Mouse (Mus musculus) forebrain, embryonic 15.5 days (tissue): Measurements from ENCODE around the gene Lrrc28. TPM values are rescaled to one million over a fixed set of nuclear protein-coding genes. Genes with fewer than 3 reads are reported as not detected.
"Not testable (repeated sequence)": the region's sequence is repeated elsewhere in the genome, so short reads cannot be mapped to it uniquely, and the experiment has no call there.

Experiments used
- ATAC-seq: fragments of 200-750 bp; cut with Nextera tagmentation; replicated peaks from 2 replicates; pipeline ENCODE4 v1.8.0; 2017; ENCODE audit warnings: mild to moderate bottlenecking, moderate TSS enrichment, moderate library complexity
- H3K27ac ChIP-seq: fragments of 300-500 bp; sonication (generic); replicated peaks from 2 replicates; pipeline ENCODE4 v1.5.1; 2015; ENCODE audit warnings: mild to moderate bottlenecking, inconsistent platforms
- H3K27me3 ChIP-seq: fragments of 300-500 bp; sonication (generic); 2 replicates; pipeline ENCODE4 v1.6.1; 2015; ENCODE audit warnings: inconsistent platforms
- H3K36me3 ChIP-seq: fragments of 300-500 bp; sonication (generic); 2 replicates; pipeline ENCODE4 v1.6.1; 2015; ENCODE audit warnings: mild to moderate bottlenecking, inconsistent platforms
- H3K4me1 ChIP-seq: fragments of 300-500 bp; sonication (generic); 2 replicates; pipeline ENCODE4 v1.6.1; 2015; ENCODE audit warnings: inconsistent platforms
- H3K4me2 ChIP-seq: fragments of 300-500 bp; sonication (generic); replicated peaks from 2 replicates; pipeline ENCODE4 v1.6.1; 2015; ENCODE audit warnings: mild to moderate bottlenecking, inconsistent platforms
- H3K4me3 ChIP-seq: fragments of 300-500 bp; sonication (generic); 2 replicates; pipeline ENCODE4 v1.5.1; 2015; ENCODE audit warnings: mild to moderate bottlenecking, inconsistent platforms
- H3K9ac ChIP-seq: fragments of 300-500 bp; sonication (generic); replicated peaks from 2 replicates; pipeline ENCODE4 v1.6.1; 2015; ENCODE audit warnings: mild to moderate bottlenecking, inconsistent platforms
- H3K9me3 ChIP-seq: fragments of 300-500 bp; sonication (generic); 2 replicates; pipeline ENCODE4 v1.6.1; 2016; ENCODE audit warnings: inconsistent platforms
- WGBS: fragments of 180-500 bp; shearing (Covaris S2); methylation state at CpG from one replicate; pipeline ENCODE4 v1.1.7; 2015; ENCODE audit warnings: mixed read lengths; 5-methylcytosine and 5-hydroxymethylcytosine counted together
- polyA plus RNA-seq: library from polyadenylated mRNA; unstranded; fragments of >200 nt; fragmentation: Nextera tagmentation; extraction: Ambion mirVana; gene quantifications from 2 replicates; pipeline ENCODE4 v1.2.1, GENCODE M21; 2015

The Lrrc28 gene
- polyA plus RNA-seq, 1 experiment from 2014 or later, result 31.0 TPM

DNA sequence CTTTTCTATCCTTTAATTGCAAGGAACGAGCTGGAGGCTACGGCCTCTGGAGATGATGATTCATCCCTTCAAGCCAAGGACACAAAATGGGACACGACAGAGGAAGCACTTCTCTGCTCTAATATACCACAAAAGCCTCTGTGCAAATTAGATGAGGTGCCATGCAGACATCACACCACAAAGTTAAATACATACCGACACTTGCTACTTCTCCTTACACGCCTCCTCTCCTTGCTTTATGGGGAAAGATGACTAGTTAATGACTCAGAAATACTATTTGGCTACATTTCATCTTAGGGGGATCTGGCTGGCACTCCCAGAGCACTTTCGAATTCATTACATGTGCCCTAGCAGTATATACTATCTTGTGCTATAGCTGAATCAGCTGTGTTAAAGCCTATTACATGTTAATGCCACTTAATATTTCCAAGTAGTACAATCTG is 96.4 kb downstream of the Lrrc28 start:
- Histone ChIP-seq H3K4me2 (no peak overlapping the region), H3K9ac (no peak overlapping the region), H3K4me1 (peaks cover 11% of the 10 kb centered on the region), H3K27me3 (no peaks in the 10 kb centered on the region), H3K36me3 (no peaks in the 10 kb centered on the region), H3K4me3 (no peak overlapping the region), H3K27ac (no peak overlapping the region; the same call in 1 of the 2 replicates), H3K9me3 (no peaks in the 10 kb centered on the region)
- WGBS, result 52% methylated on average over 6 of the region's 6 CpGs
- ATAC-seq, result peak; percentile 17

DNA sequence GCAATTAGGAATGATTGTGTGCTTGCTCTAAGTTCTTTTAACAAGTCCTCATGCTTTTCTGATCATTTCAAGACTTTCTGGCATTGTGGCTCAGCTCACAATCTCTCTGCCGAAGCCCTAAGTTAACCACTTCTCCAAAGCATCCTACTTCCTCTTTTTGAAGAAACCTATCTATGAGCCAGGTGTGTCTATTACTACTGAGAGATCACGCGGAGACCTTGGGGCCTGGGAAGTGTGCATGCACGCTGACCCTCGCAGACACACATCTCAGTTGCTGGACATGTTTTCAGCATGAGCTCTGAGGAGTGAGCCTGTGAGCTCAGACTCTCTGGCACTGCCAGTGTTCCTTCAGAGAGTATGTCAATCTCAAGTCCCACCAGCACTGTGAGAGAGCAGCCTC is 98.8 kb downstream of the Lrrc28 start:
- Histone ChIP-seq H3K4me1 (peaks cover 11% of the 10 kb centered on the region), H3K36me3 (no peaks in the 10 kb centered on the region), H3K27me3 (no peaks in the 10 kb centered on the region), H3K4me2 (no peak overlapping the region), H3K9ac (no peak overlapping the region), H3K27ac (no peak overlapping the region), H3K9me3 (no peaks in the 10 kb centered on the region), H3K4me3 (no peak overlapping the region)
- ATAC-seq, result no peak
- WGBS, result 89% methylated on average over 5 of the region's 5 CpGs

DNA sequence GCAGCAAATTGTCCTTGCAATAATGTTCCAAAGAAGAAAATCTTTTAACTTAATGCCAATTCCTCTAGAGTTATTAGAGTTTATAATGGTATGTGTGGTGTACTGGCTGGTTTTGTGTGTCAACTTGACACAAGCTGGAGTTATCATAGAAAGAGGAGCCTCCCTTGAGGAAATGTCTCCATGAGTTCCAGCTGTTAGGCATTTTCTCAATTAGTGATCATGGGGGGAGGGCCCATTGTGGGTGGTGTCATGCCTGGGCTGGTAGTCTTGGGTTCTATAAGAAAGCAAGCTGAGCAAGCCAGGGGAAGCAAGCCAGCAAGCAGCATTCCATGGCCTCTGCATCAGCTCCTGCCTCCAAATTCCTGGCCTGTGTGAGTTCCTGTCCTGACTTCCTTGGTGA is 100.5 kb downstream of the Lrrc28 start:
- H3K9me3 ChIP-seq, result no peaks in the 10 kb centered on the region
- H3K4me1 ChIP-seq, result peaks cover 11% of the 10 kb centered on the region
- H3K4me2 ChIP-seq, result no peak overlapping the region
- H3K4me3 ChIP-seq, result no peak overlapping the region
- no peak overlapping the region for H3K9ac ChIP-seq
- H3K27me3 ChIP-seq, result no peaks in the 10 kb centered on the region
- H3K36me3 ChIP-seq, result no peaks in the 10 kb centered on the region
- no peak for ATAC-seq
- H3K27ac ChIP-seq, result no peak overlapping the region

DNA sequence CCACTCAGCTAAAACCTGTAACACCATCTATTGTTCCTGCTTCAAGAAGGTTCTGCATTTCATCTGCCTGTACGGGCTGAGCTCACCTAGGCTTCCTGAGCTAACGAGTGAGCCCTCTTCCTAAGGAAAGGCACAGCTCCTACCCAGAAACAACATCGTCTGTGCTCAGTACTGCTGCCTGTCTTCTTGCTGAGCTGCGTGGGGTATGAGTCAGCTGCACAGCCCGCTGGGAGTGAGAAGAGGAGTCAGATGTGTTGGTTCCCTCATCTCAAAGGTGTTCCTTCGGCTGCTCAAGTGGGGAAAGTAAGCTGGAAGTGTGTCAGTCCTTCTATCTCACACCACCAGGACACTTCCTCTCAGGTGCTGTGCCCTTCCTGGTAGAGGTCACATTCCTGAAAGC is 101.4 kb downstream of the Lrrc28 start:
- Histone ChIP-seq H3K9ac (no peak overlapping the region), H3K27me3 (no peaks in the 10 kb centered on the region), H3K27ac (no peak overlapping the region), H3K9me3 (no peaks in the 10 kb centered on the region), H3K4me2 (no peak overlapping the region), H3K4me1 (peaks cover 2% of the 10 kb centered on the region; the same call in 1 of the 2 replicates), H3K4me3 (no peak overlapping the region), H3K36me3 (no peaks in the 10 kb centered on the region)
- no peak for ATAC-seq
- WGBS, result 54% methylated on average over 6 of the region's 6 CpGs

DNA sequence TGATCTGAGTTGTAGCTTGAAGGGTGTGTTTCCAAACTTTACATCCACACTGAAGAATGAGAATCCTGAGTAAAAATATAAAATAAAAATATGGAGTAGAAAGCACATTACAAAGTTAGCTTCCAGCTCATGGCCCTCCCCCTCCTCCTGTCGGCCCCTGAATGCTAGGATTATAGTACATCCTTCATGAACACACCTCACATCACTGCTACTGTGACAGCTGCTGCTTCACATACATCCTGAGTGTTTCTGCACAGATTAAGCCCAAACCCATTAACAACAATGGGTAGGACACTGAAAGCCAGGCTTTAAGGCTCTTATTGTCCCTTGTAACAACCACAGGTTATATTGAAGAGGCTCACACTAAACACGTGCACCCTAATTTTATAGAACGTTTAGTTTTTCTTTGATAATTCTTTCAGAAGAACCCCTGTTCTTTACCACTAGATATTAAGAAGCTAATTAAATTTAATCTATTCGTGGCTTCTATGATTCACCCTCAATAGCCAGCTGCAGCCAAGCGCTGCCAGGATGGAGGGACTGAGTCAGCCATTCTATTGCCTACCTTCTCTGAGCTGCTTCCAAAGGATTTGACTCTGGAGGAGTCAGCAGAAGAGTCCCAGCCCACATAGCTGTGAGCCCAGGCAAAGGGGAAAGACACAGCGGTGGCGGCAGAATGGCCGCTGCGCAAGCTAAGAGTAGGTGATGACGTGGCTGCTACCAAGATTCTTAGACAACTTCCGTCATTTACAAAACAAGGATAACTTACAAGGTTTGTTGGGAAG is 108.3 kb downstream of the Lrrc28 start:
- 76% methylated on average over 11 of the region's 11 CpGs for WGBS
- no peak for ATAC-seq
- no peak overlapping the region for H3K4me3 ChIP-seq
- H3K9me3 ChIP-seq, result no peaks in the 10 kb centered on the region
- H3K36me3 ChIP-seq, result no peaks in the 10 kb centered on the region
- no peak overlapping the region for H3K27ac ChIP-seq
- 0 out of 2 replicates have a peak, but pooled peaks cover 2% of the 10 kb centered on the region for H3K4me1 ChIP-seq
- H3K4me2 ChIP-seq, result no peak overlapping the region
- no peak overlapping the region for H3K9ac ChIP-seq
- no peaks in the 10 kb centered on the region for H3K27me3 ChIP-seq

DNA sequence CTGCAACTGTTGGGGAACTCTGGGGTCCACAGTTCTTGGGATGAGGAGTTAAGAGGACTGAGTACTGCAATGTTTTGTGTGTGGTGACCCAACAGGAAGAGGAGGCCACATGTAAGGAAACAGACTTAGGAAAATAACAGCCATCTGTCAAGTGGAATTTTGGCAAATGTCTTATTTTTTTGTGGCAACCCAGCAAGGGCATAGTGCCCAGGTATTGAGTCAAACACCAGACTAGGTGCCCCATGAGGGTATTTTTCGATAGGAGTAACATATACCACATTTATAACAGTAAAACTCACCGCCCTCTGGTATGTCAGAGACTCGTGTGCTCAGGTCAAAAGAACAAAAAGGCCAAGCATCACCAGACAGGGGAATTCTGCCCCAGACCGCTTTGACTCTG is 109.1 kb downstream of the Lrrc28 start:
- H3K9me3 ChIP-seq, result no peaks in the 10 kb centered on the region
- no peak for ATAC-seq
- 84% methylated on average over 4 of the region's 4 CpGs for WGBS
- no peaks in the 10 kb centered on the region for H3K27me3 ChIP-seq
- H3K4me3 ChIP-seq, result no peak overlapping the region
- no peak overlapping the region for H3K9ac ChIP-seq
- 0 out of 2 replicates have a peak, but pooled peaks cover 2% of the 10 kb centered on the region for H3K4me1 ChIP-seq
- no peak overlapping the region for H3K27ac ChIP-seq
- H3K36me3 ChIP-seq, result no peaks in the 10 kb centered on the region
- no peak overlapping the region for H3K4me2 ChIP-seq

DNA sequence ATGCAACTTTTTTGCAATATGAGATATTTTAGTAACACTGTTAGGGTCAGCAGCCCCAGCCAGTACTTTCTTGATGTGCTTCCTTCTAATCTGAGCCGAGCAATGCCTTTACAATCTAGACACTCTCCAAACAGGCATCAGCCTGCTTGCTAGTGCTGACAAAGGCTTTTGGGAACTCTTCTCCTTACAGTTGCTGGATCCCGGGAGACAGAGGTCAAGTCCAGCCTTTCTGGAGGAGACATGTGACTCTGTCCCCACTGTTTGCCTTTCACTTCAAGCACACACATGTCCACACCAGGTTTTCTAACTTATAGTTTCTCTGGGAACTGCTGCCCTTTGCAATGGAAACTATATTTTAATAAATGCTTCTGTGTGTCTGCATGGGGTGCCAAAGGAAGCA is 114.1 kb downstream of the Lrrc28 start:
- Histone ChIP-seq H3K4me1 (peaks cover 20% of the 10 kb centered on the region), H3K36me3 (no peaks in the 10 kb centered on the region), H3K9ac (no peak overlapping the region), H3K4me3 (no peak overlapping the region), H3K9me3 (no peaks in the 10 kb centered on the region), H3K27me3 (no peaks in the 10 kb centered on the region), H3K27ac (no peak overlapping the region), H3K4me2 (no peak overlapping the region)
- ATAC-seq, result no peak
- WGBS, result 65% methylated on average over 2 of the region's 2 CpGs

DNA sequence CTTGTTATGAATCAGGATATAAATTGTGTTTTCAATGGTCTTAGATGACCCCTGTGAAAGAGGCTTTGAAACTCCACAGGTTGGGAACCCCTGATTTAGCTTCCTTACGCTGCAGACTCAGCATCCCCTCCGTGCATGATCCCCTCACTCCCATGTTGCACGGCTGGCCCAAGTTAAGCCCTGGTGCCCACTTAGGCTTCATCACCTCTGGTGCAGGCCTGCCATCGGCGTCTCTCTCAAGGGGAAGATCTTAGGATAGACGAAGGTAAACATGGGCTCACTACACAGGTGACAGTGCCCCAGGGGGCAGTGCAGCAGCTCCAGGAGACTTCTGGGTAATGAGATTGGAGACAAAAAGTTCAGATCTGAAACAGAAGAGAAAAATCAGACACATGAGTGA is 115.7 kb downstream of the Lrrc28 start:
- Histone ChIP-seq H3K4me2 (no peak overlapping the region), H3K4me1 (peaks cover 20% of the 10 kb centered on the region), H3K27ac (0 out of 2 replicates have a peak overlapping the region, but pooled peaks have one; percentile 71), H3K4me3 (no peak overlapping the region), H3K9me3 (no peaks in the 10 kb centered on the region), H3K27me3 (no peaks in the 10 kb centered on the region), H3K9ac (no peak overlapping the region), H3K36me3 (no peaks in the 10 kb centered on the region)
- no peak for ATAC-seq
- 83% methylated on average over 6 of the region's 6 CpGs for WGBS

DNA sequence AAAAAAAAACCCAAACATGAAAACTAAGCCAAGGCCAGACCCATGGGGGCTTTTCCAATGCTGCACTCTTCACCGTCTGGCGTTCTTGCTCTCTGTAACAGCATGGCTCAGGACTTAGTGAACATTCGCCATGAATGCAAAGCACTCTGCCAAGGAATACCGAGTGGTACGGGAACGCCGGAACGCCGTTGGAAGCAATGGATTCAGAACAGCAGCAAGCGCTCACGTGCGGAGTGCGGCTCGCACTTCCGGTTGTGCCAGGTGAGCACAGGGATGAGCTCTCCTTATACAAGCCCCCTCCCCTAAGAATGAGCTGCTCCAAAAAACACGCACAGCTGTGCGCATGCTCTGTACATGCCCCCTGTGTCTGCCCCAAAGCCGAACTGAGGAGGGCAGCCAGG is 116.2 kb downstream of the Lrrc28 start:
- peak overlapping the region; percentile 71 for H3K27ac ChIP-seq
- peak; percentile 61 for ATAC-seq
- H3K27me3 ChIP-seq, result no peaks in the 10 kb centered on the region
- peaks cover 22% of the 10 kb centered on the region for H3K4me1 ChIP-seq
- H3K4me3 ChIP-seq, result no peak overlapping the region
- H3K9ac ChIP-seq, result no peak overlapping the region
- H3K9me3 ChIP-seq, result no peaks in the 10 kb centered on the region
- H3K4me2 ChIP-seq, result no peak overlapping the region
- no peaks in the 10 kb centered on the region for H3K36me3 ChIP-seq
- WGBS, result 69% methylated on average over 18 of the region's 18 CpGs

DNA sequence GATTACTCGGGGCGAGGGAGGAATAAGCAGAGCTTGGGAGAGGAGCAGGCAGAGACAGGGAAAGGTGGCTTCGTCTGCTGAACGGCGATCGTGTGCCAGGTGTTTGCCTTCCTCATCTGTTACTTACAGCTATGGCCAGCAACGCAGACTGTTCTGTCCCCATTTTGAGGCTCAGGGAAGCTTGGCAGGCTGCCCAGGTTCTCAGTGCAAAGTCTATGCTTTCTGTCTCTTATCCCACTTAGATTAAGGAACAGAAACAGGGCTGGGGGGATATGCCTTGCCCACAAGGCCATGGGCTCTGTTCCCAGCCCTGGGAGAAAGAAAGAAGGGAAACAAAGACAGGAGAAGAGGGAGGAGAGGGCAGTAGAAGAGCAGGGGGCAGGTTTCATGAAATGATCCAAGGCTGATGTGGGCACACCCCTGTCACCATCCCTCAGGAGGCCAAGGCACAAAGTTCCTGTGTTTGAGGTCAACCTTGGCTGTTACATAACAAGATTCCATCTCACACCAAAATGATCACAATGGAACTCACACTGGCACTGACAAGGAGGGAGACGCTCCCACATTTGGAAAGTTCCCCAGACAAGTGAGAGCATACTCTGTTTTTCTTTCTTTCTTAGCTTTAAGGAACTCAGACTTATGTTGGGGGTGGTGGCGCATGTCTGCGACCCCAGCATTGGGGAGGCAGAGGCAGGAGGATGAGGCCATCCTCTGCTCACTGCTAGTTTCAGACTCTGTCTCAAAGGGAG is 116.8 kb downstream of the Lrrc28 start:
- peaks cover 25% of the 10 kb centered on the region for H3K4me1 ChIP-seq
- H3K27me3 ChIP-seq, result no peaks in the 10 kb centered on the region
- no peak overlapping the region for H3K4me3 ChIP-seq
- 38% methylated on average over 10 of the region's 10 CpGs for WGBS
- no peak overlapping the region for H3K9ac ChIP-seq
- H3K4me2 ChIP-seq, result no peak overlapping the region
- no peaks in the 10 kb centered on the region for H3K9me3 ChIP-seq
- H3K36me3 ChIP-seq, result no peaks in the 10 kb centered on the region
- peak overlapping the region; percentile 71 for H3K27ac ChIP-seq
- peak; percentile 86 for ATAC-seq

DNA sequence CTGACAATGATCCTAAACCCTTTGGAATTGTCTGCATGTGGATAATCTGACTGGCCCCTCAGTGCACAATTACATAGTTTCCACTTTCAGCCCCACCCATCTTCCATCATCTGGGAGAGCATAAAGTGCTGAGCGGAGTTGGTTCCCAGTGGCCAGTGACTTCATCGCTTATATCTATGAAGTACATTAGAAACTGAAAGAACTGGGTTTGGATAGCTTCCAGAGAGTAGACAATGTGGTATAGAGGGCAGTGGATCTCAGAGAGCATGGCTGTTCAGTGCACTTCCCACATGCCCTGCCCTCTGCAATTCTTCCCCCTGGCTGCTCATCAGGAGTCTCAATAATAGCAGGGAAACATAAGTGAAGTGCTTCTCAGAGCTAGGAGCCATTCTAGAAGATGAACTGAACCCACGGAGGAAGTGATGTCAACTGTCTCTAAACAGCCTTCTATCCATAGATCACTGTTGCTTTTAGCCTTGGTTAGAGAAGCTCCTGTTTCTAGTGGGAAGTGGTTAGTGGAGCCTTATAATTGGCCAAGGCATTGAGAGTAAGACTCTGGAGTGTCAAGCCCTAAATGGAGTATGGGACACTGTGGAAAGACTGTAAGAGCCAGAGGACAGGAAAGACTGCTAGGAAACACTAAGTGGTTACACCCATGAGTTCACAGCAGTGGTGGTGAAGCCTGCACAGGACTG is 119.0 kb downstream of the Lrrc28 start:
- H3K9ac ChIP-seq, result no peak overlapping the region
- H3K4me2 ChIP-seq, result no peak overlapping the region
- H3K9me3 ChIP-seq, result no peaks in the 10 kb centered on the region
- ATAC-seq, result no peak
- H3K27me3 ChIP-seq, result no peaks in the 10 kb centered on the region
- WGBS, result 93% methylated on average over 3 of the region's 3 CpGs
- no peaks in the 10 kb centered on the region for H3K36me3 ChIP-seq
- no peak overlapping the region for H3K4me3 ChIP-seq
- H3K4me1 ChIP-seq, result peaks cover 27% of the 10 kb centered on the region
- H3K27ac ChIP-seq, result no peak overlapping the region

DNA sequence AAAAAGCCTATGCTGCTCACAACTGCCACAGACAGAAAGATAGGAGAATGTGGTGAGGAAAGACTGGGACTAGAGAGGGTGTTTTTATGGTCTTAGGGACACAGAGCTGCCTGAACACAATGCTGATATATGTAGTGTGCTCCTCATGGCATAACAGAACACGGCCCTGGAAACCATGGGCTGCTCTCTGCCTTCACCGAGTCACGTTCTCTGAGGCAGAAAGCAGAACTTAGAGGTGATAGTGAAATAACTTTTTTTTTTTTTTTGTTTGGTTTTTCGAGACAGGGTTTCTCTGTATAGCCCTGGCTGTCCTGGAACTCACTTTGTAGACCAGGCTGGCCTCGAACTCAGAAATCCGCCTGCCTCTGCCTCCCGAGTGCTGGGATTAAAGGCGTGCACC is 121.0 kb downstream of the Lrrc28 start:
- WGBS, result 92% methylated on average over 8 of the region's 8 CpGs
- H3K27me3 ChIP-seq, H3K9ac ChIP-seq, H3K4me2 ChIP-seq, H3K4me3 ChIP-seq, ATAC-seq, H3K36me3 ChIP-seq, H3K27ac ChIP-seq, H3K9me3 ChIP-seq: not testable (repeated sequence)
- H3K4me1 ChIP-seq, result peaks cover 26% of the 10 kb centered on the region
